Mouse (Mus musculus) right cerebral cortex, adult 2 months (tissue): ENCODE data around the gene Chn1.
A peak's percentile ranks its signal among the peaks of the same experiment; 100 is the strongest.

Experiments
- DNase-seq, 2 experiments: peaks; one replicate each; pipeline ENCODE4 v3.0.0; 2021 to 2022; ENCODE audit warnings: low spot score in 2 of 2

Gene Chn1

GRCm38 (mm10) chr2:73746375-73746770, 28.8 kb downstream of the Chn1 start:
- DNase-seq = no peak

GRCm38 (mm10) chr2:73745647-73746374, 29.3 kb downstream of the Chn1 start:
- DNase-seq = peak; percentile 38 to 65

- DNase-seq = peak; percentile 43 to 55
Observed at GRCm38 (mm10) chr2:73741286-73741685, 33.9 kb downstream of the Chn1 start.

GRCm38 (mm10) chr2:73727868-73728267, 47.3 kb downstream of the Chn1 start:
- DNase-seq = peak in 1 of 2 experiments; percentile 32

- no peak for DNase-seq
Observed at GRCm38 (mm10) chr2:73724934-73725333, 50.2 kb downstream of the Chn1 start.

- DNase-seq = no peak
Observed at GRCm38 (mm10) chr2:73721821-73722220, 53.3 kb downstream of the Chn1 start.

- no peak for DNase-seq
Observed at GRCm38 (mm10) chr2:73712481-73712880, 62.7 kb downstream of the Chn1 start.

GRCm38 (mm10) chr2:73693045-73693444, 82.1 kb downstream of the Chn1 start:
- DNase-seq = no peak

- no peak for DNase-seq
Observed at GRCm38 (mm10) chr2:73690783-73691604, 84.2 kb downstream of the Chn1 start.

GRCm38 (mm10) chr2:73682500-73682899, 92.6 kb downstream of the Chn1 start:
- no peak for DNase-seq

- no peak for DNase-seq
Observed at GRCm38 (mm10) chr2:73680425-73681027, 94.6 kb downstream of the Chn1 start.

GRCm38 (mm10) chr2:73668608-73669007, 106.5 kb downstream of the Chn1 start:
- no peak for DNase-seq

GRCm38 (mm10) chr2:73660566-73661134, 114.5 kb downstream of the Chn1 start:
- no peak for DNase-seq

GRCm38 (mm10) chr2:73659726-73660565, 115.2 kb downstream of the Chn1 start:
- DNase-seq = peak; percentile 85

GRCm38 (mm10) chr2:73659041-73659440, 116.1 kb downstream of the Chn1 start:
- DNase-seq = peak in 1 of 2 experiments; percentile 37

- peak in 1 of 2 experiments; percentile 50 for DNase-seq
Observed at GRCm38 (mm10) chr2:73657961-73658360, 117.2 kb downstream of the Chn1 start.

- DNase-seq = peak; percentile 72 to 78
Observed at GRCm38 (mm10) chr2:73657151-73657550, 118.0 kb downstream of the Chn1 start.

- no peak for DNase-seq
Observed at GRCm38 (mm10) chr2:73655663-73656062, 119.5 kb downstream of the Chn1 start.

GRCm38 (mm10) chr2:73654892-73655243, 120.3 kb downstream of the Chn1 start:
- no peak for DNase-seq

- DNase-seq = no peak
Observed at GRCm38 (mm10) chr2:73654059-73654891, 120.9 kb downstream of the Chn1 start.
